Mouse (Mus musculus): Measurements from ENCODE around the gene Tshz2. TPM values are rescaled to one million over a fixed set of nuclear protein-coding genes. Genes with fewer than 3 reads are reported as not detected.
A peak's percentile ranks its signal among the peaks of the same experiment; 100 is the strongest.

Gene Tshz2
- polyA plus RNA-seq, 1 experiment, result 6.2 TPM

GRCm38 (mm10) chr2:169743910-169744309, 111.1 kb downstream of the Tshz2 start:
- H3K4me3 ChIP-seq (replicated peaks; ENCODE audit: extremely low read depth, low read depth, low read length), result no peak overlapping the region
- DNase-seq, result no peak
- WGBS, result 54% methylated on average over 4 of the region's 4 CpGs
- TF ChIP-seq POLR2A (IDR thresholded peaks at IDR 0.05; ENCODE audit: borderline replicate concordance, extremely low read depth, low read depth, low read length), result no peak
- H3K4me1 ChIP-seq (ENCODE audit: control insufficient read depth, insufficient read depth, low read length), result no peaks in the 10 kb centered on the region

- WGBS, result 87% methylated on average over 7 of the region's 7 CpGs
- TF ChIP-seq POLR2A (IDR thresholded peaks at IDR 0.05; ENCODE audit: borderline replicate concordance, extremely low read depth, low read depth, low read length) (no peak), CTCF (IDR thresholded peaks at IDR 0.05; ENCODE audit: insufficient read depth, low read length) (no peak)
- H3K4me1 ChIP-seq (ENCODE audit: control insufficient read depth, insufficient read depth, low read length), result no peaks in the 10 kb centered on the region
Observed at GRCm38 (mm10) chr2:169747114-169747642, 114.4 kb downstream of the Tshz2 start.

GRCm38 (mm10) chr2:169749331-169749945, 116.6 kb downstream of the Tshz2 start:
- 62% methylated on average over 16 of the region's 16 CpGs for WGBS
- Histone ChIP-seq H3K4me3 (replicated peaks; ENCODE audit: extremely low read depth, low read depth, low read length) (no peak overlapping the region), H3K4me1 (ENCODE audit: control insufficient read depth, insufficient read depth, low read length) (no peaks in the 10 kb centered on the region)
- DNase-seq, result no peak
- TF ChIP-seq CTCF (IDR thresholded peaks at IDR 0.05; ENCODE audit: insufficient read depth, low read length) (no peak), POLR2A (IDR thresholded peaks at IDR 0.05; ENCODE audit: borderline replicate concordance, extremely low read depth, low read depth, low read length) (no peak)

More at GRCm38 (mm10) chr2:169747114-169747642, 114.4 kb downstream of the Tshz2 start:
- DNase-seq, result no peak
- H3K4me3 ChIP-seq (replicated peaks; ENCODE audit: extremely low read depth, low read depth, low read length), result no peak overlapping the region

GRCm38 (mm10) chr2:169750574-169751491, 118.0 kb downstream of the Tshz2 start:
- no peak overlapping the region for H3K4me3 ChIP-seq (replicated peaks; ENCODE audit: extremely low read depth, low read depth, low read length)
- no peaks in the 10 kb centered on the region for H3K4me1 ChIP-seq (ENCODE audit: control insufficient read depth, insufficient read depth, low read length)
- DNase-seq, result peak; percentile 17
- 42% methylated on average over 15 of the region's 15 CpGs for WGBS
- TF ChIP-seq CTCF (IDR thresholded peaks at IDR 0.05; ENCODE audit: insufficient read depth, low read length) (no peak), POLR2A (IDR thresholded peaks at IDR 0.05; ENCODE audit: borderline replicate concordance, extremely low read depth, low read depth, low read length) (no peak)

GRCm38 (mm10) chr2:169752126-169752525, 119.3 kb downstream of the Tshz2 start:
- Histone ChIP-seq H3K4me3 (replicated peaks; ENCODE audit: extremely low read depth, low read depth, low read length) (no peak overlapping the region), H3K4me1 (ENCODE audit: control insufficient read depth, insufficient read depth, low read length) (no peaks in the 10 kb centered on the region)
- 96% methylated on average over 9 of the region's 9 CpGs for WGBS
- DNase-seq, result no peak
- no peak for TF ChIP-seq CTCF (IDR thresholded peaks at IDR 0.05; ENCODE audit: insufficient read depth, low read length)
- no peak for TF ChIP-seq POLR2A (IDR thresholded peaks at IDR 0.05; ENCODE audit: borderline replicate concordance, extremely low read depth, low read depth, low read length)

- DNase-seq, result no peak
Observed at GRCm38 (mm10) chr2:169753432-169753831, 120.6 kb downstream of the Tshz2 start.

GRCm38 (mm10) chr2:169755091-169755490, 122.3 kb downstream of the Tshz2 start:
- WGBS, result 77% methylated on average over 7 of the region's 7 CpGs

More at GRCm38 (mm10) chr2:169753432-169753831, 120.6 kb downstream of the Tshz2 start:
- 89% methylated on average over 9 of the region's 9 CpGs for WGBS
- Histone ChIP-seq H3K4me3 (replicated peaks; ENCODE audit: extremely low read depth, low read depth, low read length) (no peak overlapping the region), H3K4me1 (ENCODE audit: control insufficient read depth, insufficient read depth, low read length) (no peaks in the 10 kb centered on the region)
- TF ChIP-seq POLR2A (IDR thresholded peaks at IDR 0.05; ENCODE audit: borderline replicate concordance, extremely low read depth, low read depth, low read length), result no peak
- TF ChIP-seq CTCF (IDR thresholded peaks at IDR 0.05; ENCODE audit: insufficient read depth, low read length), result no peak

GRCm38 (mm10) chr2:169758120-169758519, 125.3 kb downstream of the Tshz2 start:
- TF ChIP-seq CTCF (IDR thresholded peaks at IDR 0.05; ENCODE audit: insufficient read depth, low read length), result no peak
- TF ChIP-seq POLR2A (IDR thresholded peaks at IDR 0.05; ENCODE audit: borderline replicate concordance, extremely low read depth, low read depth, low read length), result no peak
- 58% methylated on average over 6 of the region's 6 CpGs for WGBS
- H3K4me3 ChIP-seq (replicated peaks; ENCODE audit: extremely low read depth, low read depth, low read length), result no peak overlapping the region
- no peak for DNase-seq
- H3K4me1 ChIP-seq (ENCODE audit: control insufficient read depth, insufficient read depth, low read length), result no peaks in the 10 kb centered on the region

More at GRCm38 (mm10) chr2:169755091-169755490, 122.3 kb downstream of the Tshz2 start:
- no peaks in the 10 kb centered on the region for H3K4me1 ChIP-seq (ENCODE audit: control insufficient read depth, insufficient read depth, low read length)
- no peak overlapping the region for H3K4me3 ChIP-seq (replicated peaks; ENCODE audit: extremely low read depth, low read depth, low read length)
- DNase-seq, result no peak
- TF ChIP-seq POLR2A (IDR thresholded peaks at IDR 0.05; ENCODE audit: borderline replicate concordance, extremely low read depth, low read depth, low read length), result no peak
- TF ChIP-seq CTCF (IDR thresholded peaks at IDR 0.05; ENCODE audit: insufficient read depth, low read length), result no peak

GRCm38 (mm10) chr2:169760117-169760516, 127.3 kb downstream of the Tshz2 start:
- 96% methylated on average over 1 of the region's 1 CpGs for WGBS
- no peaks in the 10 kb centered on the region for H3K4me1 ChIP-seq (ENCODE audit: control insufficient read depth, insufficient read depth, low read length)
- DNase-seq, result no peak
- no peak overlapping the region for H3K4me3 ChIP-seq (replicated peaks; ENCODE audit: extremely low read depth, low read depth, low read length)
- TF ChIP-seq CTCF (IDR thresholded peaks at IDR 0.05; ENCODE audit: insufficient read depth, low read length) (no peak), POLR2A (IDR thresholded peaks at IDR 0.05; ENCODE audit: borderline replicate concordance, extremely low read depth, low read depth, low read length) (no peak)

All from lung, adult 2 months (tissue).